Mouse (Mus musculus) cerebellum, postnatal 25 days (tissue): ENCODE measurements around the gene Dnajc8.

Source experiments
- DNase-seq, 2 experiments: peaks; one replicate each; pipeline ENCODE4 v3.0.0; 2021; ENCODE audit warnings: mixed read lengths in 2 of 2

Dnajc8 gene

GRCm38 (mm10) chr4:132535406-132536121, at the start of gene Dnajc8:
Gene Dnajc8, plus strand, starts transcription at chr4:132535550.
- DNase-seq: peak; percentile 96 to 98

DNA sequence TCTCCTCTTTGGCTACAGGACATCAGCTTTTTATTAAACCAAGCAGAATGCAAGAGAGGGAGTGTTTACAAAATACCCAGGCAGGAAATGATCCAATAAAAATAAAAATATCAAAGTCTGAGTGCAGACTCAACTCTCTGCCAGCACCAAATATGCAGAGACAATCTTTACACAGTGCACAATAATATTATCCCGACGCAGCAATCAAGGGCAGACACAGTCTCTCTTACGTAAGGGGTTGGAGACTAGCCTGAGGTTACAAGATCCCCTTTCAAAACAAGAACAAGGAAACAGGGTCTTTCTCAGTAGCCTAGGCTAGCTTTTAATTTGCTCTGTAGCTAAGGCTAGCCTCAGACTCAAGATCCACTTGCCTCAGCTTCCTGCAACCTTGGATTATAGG, 46.8 kb upstream of the Dnajc8 start:
- DNase-seq: no peak

- DNase-seq: no peak
Observed at GRCm38 (mm10) chr4:132488976-132489375, 46.4 kb upstream of the Dnajc8 start.

- no peak for DNase-seq
Observed at GRCm38 (mm10) chr4:132490273-132491010, 44.9 kb upstream of the Dnajc8 start.

DNA sequence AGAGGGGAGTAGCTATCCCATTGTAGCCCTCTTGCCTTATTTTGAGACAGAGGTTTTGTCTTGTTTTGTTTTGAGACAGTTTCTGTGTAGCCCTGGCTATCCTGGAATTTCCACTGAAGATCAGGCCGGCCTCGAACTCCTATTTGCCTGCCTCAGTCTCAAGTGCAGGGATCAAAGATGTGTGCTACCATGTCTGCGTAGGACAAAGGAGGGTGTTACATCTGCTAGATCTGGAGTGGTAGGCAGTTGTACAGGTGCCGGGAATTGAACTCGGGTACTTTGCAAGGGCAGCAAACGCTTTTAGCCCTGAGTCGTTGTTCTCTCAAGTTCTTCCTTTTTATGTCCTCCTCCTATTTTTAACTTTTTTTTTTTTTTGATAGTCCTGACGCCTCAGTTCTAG, 44.3 kb upstream of the Dnajc8 start:
- no peak for DNase-seq

DNA sequence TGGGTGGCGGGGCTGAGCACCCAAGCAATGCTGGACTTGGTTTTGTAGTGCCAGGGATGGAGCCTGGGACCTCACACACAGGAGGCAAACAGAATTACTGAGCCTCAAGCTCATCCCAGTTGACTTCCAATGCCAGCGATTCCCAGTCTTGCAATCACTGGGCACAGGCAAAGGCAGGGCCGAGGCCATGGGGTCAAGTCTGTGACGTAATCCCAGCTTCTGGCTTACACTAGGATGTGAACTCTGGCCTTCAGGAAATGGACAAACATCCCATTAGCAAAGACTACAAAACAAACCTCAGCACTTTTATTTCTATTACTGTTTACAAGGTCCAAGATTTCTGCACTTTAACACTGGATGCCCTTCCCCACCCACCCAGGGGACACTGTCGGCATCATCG, 43.6 kb upstream of the Dnajc8 start:
- DNase-seq: no peak

DNA sequence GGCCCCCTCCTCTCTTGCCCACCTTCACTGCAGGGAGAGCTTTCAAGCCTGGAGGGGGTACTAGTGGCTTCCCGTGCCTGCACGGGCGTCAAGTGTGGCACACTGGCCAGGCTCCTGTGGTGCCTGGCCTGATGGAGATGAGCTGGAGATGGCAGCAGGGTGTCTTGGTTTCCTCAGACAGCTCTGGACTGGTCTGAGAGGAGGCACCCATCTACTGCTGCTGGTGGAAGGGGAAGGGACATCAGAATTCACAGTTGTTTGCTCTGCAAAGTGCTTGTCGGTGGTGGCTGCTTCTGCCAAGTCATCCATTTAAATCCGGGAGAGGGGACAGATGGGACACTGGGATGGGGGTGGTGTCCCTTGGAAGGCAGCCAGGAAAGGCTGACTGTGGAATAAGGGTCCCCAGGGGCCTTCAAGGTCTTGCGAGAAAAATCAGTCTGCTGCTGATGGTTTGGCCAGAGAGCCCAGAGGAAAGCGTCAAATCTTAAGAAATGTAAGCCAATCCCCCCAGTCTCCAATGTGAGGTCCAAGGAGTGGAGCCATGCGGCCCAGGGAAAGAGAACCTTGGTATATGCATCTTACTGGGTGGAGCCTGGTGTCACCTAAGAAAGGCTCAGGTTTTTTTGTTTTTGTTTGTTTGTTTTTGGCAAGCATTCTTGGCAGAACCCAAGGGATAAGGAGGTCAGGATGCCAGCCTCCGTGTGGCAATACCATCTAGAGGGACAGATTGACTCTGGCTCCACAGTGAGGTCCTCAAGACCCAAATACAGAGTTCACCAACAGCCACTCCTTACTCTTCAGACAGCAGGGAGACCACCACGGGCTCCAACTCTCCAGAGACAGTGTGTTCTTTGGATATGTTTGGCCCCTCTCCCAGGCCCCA, 42.9 kb upstream of the Dnajc8 start:
- DNase-seq: peak; percentile 50 to 65

DNA sequence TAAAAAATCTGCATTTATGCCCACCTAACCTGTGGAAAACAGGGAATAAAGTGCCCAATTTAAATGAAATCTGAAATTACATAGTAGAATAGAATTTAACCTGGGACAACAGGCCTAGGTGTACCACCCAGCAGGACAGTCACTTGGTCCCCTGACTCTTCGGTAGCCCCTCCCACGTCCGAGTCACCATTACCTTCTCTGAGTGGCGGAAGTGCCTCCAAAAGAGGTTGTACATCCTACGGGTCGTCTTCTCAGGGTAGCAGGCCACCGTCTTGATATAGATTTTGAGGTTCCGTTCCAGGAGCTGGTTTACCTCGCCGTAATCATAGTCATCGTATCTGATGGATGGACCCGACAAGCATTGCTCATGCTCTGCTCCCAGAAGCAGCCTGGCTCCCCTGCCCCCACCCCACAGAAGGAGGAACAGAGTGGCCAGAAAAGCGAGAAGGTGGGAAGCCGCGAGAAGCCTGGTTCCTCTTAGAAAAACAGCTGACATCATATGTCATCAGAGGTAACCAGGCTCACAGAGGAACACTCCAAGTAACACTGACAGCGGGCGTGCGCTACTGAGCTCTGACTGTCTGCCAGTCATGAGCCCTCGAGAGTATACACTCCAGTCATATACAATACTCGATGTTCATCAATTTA, 41.0 kb upstream of the Dnajc8 start:
- DNase-seq: no peak

GRCm38 (mm10) chr4:132501639-132502038, 33.7 kb upstream of the Dnajc8 start:
- no peak for DNase-seq

DNA sequence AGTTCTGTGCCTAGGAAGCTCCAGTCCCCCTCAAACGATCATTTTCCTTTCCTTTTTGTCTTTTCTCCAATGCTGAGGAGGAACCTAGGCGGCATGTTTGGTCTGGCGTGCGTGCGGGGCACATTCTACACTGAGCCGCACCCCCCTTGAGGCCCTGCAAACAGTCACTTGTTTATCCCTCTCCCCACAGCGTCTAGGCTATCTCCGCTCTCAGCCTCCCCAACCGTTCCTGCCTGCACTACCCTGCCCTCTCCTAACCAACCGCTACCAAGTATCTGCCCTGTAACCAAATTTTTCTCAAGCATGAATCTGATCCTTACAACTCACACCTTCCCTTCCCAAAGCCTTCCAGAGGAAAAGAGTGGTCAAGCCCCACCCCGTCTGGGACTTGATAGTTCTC, 32.0 kb upstream of the Dnajc8 start:
- DNase-seq: no peak

- DNase-seq: no peak
Observed at GRCm38 (mm10) chr4:132505034-132505738, 30.2 kb upstream of the Dnajc8 start.

DNA sequence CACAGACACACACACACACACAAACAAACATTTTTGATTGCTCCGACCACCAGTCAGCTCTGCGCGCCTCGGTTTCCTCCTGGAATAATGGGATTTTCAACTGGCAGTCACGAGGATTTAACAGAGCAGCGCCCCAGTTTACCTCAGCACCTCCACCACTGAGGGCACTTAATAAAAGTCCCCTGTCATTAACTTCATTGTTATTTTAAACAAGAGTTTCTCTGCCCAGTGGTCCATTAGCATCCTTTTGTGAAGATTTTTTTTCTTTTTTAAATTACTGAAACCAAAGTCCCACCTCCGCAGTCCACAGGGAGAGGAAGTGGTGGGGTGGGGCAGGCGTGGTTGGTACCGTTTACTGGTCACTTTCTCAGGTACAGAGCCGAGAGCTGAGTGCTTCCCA, 29.6 kb upstream of the Dnajc8 start:
- no peak for DNase-seq

DNA sequence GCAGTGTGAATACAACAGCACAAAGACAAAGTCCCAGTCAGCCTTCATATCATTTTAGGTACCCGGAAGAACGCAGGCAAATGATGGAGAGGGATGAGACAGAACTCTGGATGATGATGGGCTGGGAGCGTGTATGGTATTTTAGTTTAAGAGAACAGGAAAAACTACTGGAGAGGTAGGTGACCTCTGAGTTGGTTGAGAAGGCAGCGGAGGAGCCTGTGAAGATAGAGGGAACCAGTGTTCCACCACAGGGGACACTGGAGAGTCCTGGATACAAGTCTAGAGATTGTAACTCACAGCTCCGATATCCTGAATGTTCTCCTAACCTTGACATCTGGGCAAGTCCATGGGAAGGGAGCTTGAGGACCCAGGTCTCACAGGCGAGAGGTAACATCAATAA, 29.1 kb upstream of the Dnajc8 start:
- DNase-seq: no peak

- DNase-seq: no peak
Observed at GRCm38 (mm10) chr4:132507210-132507609, 28.1 kb upstream of the Dnajc8 start.

GRCm38 (mm10) chr4:132509621-132510296, 25.6 kb upstream of the Dnajc8 start:
- peak; percentile 62 to 70 for DNase-seq

GRCm38 (mm10) chr4:132510352-132510798, 25.0 kb upstream of the Dnajc8 start, which contains the start of gene Sesn2:
Gene Sesn2, minus strand, starts transcription at chr4:132510501.
- peak; percentile 95 to 97 for DNase-seq

GRCm38 (mm10) chr4:132512080-132512479, 23.3 kb upstream of the Dnajc8 start:
- no peak for DNase-seq

DNA sequence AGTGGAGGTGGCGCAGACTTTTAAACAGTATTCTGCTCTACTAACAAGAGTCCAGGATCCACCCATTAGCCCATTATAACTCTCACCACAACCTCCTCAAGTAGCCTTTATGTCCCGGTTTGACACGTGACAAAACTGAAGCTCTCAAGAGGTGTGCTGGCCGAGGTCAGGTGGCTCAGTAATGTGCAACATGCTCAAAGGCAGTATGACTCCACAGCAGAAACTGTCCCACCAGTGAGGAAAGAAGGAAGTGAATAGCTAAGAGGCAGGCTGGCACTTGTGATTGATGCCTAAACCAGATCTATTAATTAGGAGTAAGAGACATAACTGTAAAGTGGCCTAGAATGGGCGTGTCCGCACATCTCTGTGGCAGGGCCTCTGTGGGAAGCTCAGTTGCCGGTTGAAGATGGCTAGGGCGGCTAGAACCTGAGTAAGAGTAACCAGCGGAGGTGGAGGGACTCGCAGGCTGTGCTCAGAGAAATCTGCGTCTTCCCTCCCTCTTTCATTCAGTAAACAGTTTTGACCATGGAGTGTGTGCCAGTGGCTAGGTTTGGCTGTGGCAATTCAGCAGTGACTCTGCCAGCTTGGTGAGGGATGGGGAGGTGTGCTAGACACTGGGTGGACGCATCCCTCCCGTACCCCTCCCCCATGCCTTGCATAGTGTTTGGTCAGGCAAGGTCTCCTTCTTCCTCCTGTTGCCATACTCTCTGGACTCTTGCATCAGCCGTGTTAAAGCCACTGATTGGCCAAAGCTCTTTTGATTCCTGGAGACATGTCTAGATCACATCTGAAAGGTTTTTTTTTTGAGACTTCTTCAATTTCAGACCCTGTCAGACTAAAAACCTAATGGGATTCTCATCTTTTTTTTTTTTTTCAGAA, 21.7 kb upstream of the Dnajc8 start:
- DNase-seq: no peak

GRCm38 (mm10) chr4:132514555-132515135, 20.7 kb upstream of the Dnajc8 start:
- DNase-seq: peak; percentile 90 to 91
